Mouse (Mus musculus): ENCODE measurements around the gene Uvrag.

The Uvrag gene

GRCm38 (mm10) chr7:98935193-98935592, 205.7 kb downstream of the Uvrag start:
- no peak for DNase-seq (ENCODE audit: low read depth, low spot score)

GRCm38 (mm10) chr7:98928336-98929025, 212.5 kb downstream of the Uvrag start:
- no peak for DNase-seq (ENCODE audit: low read depth, low spot score)

DNA sequence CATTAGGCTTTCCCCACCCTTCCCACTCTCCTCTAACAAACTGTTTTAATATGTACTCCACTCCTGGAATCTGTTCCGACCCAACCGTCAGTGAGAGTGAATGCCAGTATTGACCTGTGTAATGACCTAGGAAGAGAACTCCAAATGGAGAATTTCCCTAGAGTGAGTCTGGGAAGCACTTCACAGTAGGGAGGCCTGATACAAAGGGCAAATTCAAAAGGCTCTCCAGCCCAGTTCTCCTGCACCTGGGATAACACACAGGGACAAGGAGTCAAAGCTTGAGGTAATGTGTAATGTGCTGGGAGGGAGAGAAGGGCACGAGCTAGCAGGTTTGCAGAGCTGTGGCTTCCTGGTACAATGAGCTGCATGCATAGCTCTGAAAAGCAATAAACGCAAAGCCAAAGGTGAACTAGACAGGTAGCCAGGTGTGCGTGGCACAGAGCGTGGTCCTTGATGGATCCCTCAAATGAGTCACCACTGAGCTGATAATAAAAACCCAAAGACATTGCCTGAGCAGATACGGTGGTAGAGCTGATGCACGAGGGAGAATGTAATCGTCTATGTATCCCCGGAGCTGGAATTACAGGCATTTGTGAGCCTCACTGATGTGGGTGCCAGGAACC, 213.9 kb downstream of the Uvrag start:
- DNase-seq (ENCODE audit: low read depth, low spot score), result no peak

DNA sequence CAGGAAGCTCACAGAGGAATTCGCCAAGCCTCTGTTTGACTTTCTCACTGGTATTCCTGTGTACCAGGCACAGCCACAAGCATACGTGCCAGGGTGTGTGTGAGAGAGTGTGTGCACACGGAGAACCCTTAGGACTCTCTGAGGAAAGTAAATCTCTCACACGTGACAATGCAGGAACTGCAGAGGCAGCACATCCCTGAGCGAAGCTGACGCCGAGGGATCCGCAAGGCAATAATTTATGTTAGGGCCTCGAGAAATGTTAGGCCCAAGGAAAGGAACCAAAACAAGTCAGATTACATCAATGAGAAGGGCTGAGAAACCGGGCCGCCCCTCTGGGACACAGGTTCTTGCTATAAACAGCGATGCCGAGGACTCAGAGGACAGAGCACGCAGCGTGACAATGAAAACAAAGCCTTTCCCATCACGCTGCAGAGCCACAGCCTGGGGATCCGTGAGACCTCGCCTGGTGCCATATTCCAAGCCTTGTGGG, 216.5 kb downstream of the Uvrag start:
- DNase-seq (ENCODE audit: low read depth, low spot score), result no peak

- DNase-seq (ENCODE audit: low read depth, low spot score), result no peak
Measured at GRCm38 (mm10) chr7:98922984-98923383, 218.0 kb downstream of the Uvrag start.

DNA sequence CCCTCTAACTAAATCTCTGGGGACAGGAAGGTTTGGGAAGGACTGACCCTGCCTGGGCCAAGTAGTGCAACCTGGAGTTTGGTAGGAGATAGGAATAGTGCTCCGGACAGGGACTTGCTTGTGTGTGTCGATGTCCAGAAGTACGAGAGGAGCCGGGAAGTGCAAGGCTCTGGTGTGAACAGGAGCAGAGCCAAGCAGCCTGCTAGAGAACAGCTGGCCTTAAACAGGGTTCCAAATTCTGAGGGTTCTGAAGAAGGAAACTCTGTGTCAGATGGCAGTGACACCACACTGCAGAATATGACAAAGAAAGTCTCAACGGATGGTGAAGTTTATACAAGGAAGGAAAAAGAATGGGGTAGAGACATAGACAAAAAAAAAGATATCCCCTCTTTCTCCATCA, 223.5 kb downstream of the Uvrag start:
- DNase-seq (ENCODE audit: low read depth, low spot score), result no peak

DNA sequence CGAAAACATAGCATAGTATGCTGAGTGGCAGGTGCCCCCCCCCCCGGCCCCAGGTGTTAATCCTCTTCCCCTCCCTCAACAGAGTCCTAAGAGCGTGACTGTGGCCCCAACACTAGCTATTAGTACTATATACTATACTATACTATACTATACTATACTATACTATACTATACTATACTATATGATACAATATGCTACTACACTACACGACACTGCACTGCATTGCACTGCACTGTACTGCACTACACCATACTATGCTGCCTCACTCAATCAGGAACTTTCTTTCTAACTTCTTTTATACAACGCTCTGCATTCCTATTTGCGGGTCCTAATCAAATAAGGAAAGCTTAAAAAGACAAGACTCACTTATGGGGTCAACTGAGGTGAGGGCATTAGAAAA, 224.4 kb downstream of the Uvrag start:
- no peak for DNase-seq (ENCODE audit: low read depth, low spot score)

- DNase-seq (ENCODE audit: low read depth, low spot score), result no peak
Measured at GRCm38 (mm10) chr7:98912953-98913360, 228.0 kb downstream of the Uvrag start.

GRCm38 (mm10) chr7:98911276-98911675, 229.7 kb downstream of the Uvrag start:
- DNase-seq (ENCODE audit: low read depth, low spot score), result no peak

DNA sequence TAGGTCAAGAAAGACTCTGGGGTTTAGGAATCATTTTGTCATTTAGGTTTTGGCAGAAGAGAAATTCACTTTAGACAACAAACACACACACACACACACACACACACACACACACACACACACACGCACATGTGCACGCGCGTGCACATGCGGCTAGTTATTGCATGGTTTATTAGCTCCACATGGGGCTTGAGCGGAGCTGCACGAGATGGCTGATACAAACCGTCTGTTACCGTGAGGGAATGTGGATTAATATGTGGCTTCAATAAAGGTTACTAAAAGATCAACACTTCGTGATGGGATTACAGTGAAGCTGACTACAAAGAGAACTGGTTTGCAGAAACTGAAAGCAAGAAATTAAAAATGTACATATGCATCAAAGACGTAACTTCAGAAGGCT, 230.2 kb downstream of the Uvrag start:
- DNase-seq (ENCODE audit: low read depth, low spot score), result no peak

DNA sequence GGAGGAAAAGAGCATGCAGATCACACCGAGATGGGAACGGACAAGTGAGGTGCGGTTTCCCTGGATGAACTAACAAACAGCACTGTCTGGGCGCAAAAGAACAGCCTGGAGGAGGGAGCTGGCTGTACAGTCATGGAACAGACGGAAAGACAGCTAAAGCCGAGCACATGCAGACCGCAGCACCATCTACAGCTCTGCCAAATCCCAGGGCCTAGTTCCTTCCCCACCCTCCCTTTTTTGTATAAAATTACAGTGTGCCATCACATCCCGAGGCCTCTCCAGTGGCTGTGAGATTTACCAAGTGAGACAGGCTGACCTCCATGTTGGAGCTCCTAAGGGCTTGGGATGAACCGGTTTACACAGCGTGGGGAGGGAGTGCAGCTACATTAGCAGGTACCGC, 230.8 kb downstream of the Uvrag start:
- no peak for DNase-seq (ENCODE audit: low read depth, low spot score)

- no peak for DNase-seq (ENCODE audit: low read depth, low spot score)
Measured at GRCm38 (mm10) chr7:98907476-98907875, 233.5 kb downstream of the Uvrag start.

- DNase-seq (ENCODE audit: low read depth, low spot score), result no peak
Measured at GRCm38 (mm10) chr7:98904659-98905362, 236.1 kb downstream of the Uvrag start.

DNA sequence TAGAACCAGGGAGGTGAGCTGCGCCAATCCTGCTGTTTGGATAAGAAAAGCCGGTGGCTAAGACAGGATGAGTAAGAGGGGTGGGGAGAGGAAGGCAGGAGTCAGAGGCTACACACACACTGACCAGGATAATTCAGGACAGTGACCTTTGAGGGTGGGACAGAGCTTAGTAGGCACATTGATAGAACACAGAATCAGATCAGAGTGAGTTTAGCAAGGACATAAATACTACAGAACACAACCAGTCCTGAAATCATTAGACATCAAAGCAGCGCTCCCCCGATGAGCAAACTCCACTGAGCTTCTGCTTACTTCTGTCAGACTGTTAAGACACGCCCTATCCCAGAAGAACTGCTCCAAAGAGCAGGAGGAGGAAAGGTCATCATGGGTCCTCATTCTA, 237.1 kb downstream of the Uvrag start:
- no peak for DNase-seq (ENCODE audit: low read depth, low spot score)

DNA sequence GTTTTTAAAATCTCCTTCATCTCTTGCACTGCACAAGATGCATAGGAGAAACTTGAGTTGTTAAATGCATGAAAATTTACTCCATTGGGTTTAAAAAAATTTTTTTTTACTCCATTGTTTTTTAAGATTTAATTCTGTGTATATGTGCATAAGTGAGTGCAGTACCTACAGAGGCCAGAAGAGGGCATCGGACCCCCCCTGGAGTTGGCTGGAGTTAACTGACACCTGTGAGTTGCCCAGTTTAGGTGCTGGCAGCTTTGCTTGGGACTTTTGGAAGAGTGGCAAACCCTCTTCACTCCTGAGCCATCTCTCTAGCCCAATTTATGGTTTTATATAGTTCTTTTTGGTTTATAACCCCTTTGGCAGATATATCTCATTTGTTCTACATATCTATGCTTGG, 239.8 kb downstream of the Uvrag start:
- DNase-seq (ENCODE audit: low read depth, low spot score), result no peak

- no peak for DNase-seq (ENCODE audit: low read depth, low spot score)
Measured at GRCm38 (mm10) chr7:98899815-98900214, 241.1 kb downstream of the Uvrag start.

DNA sequence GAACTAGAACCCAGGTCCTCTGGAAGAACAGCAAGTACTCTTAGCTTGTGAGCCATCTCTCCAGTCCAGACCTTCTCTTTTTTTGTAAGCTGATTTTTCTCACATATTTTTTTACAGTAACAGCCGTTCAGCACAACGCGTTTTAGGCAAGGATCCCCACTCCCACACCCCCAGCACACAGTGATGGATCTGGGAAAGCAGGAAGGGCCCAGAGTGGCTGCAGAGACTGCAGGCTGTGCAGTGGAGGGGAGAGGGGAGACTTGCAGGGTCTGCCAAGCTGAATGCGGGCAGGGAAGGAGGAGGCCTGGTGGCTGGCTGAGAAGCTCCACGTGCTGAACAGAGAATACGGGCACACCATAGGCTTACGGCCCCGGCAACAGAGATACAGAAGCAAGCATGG, 243.6 kb downstream of the Uvrag start:
- no peak for DNase-seq (ENCODE audit: low read depth, low spot score)

GRCm38 (mm10) chr7:98895501-98896095, 245.3 kb downstream of the Uvrag start:
- DNase-seq (ENCODE audit: low read depth, low spot score), result no peak

DNA sequence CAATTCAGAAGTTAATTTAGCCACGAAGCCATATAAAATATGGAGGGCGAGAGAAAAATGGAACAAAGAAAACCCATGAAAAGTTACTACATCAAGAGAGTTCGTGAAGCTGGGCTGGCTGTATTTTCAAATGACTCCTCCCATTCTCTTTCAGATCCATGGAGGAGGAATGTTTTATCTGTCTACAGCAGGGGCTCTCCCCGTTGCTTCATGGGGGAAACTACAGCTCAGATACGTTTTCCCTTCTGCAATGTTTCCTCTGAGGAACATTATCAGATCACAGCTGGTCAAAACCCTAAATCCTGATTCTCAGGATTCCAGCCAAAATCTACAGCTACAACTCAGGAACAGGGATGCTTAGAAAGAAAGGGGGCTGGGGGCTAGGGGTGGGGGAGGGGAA, 246.2 kb downstream of the Uvrag start:
- DNase-seq (ENCODE audit: low read depth, low spot score), result no peak

DNA sequence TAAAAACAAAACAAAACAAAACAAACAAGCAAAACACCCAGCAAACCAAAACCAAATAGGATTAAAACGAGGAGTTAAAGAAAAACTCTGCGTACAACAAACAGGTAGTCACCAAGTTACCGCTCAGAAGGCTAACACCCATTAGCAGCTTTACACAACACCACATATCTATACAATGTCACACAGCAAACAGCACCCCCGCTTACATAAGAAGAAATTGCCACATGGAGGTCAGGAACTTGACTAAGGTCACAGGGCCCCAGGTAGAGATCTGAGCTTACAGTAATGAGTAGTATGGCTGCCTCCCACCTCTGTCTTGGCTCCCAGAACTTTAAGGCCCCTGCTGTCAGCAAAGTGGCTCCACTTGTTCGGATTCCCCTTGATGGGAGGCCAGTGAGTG, 246.6 kb downstream of the Uvrag start:
- DNase-seq (ENCODE audit: low read depth, low spot score), result no peak

GRCm38 (mm10) chr7:98893144-98893543, 247.8 kb downstream of the Uvrag start:
- DNase-seq (ENCODE audit: low read depth, low spot score), result no peak

GRCm38 (mm10) chr7:98889211-98889610, 251.7 kb downstream of the Uvrag start:
- no peak for DNase-seq (ENCODE audit: low read depth, low spot score)
